Mouse (Mus musculus) kidney, adult 2 months (tissue): Measurements from ENCODE around the gene Fbxo10.

Source experiments
- CTCF ChIP-seq: fragments of 200-500 bp; conservative IDR thresholded peaks from 2 replicates; pipeline ENCODE4 v1.5.1; 2011; ENCODE audit warnings: low read depth, mild to moderate bottlenecking, control low read depth, low read length, moderate library complexity, mixed read lengths; ENCODE audit not compliant: insufficient read depth, insufficient read length
- POLR2A ChIP-seq: fragments of 200-500 bp; IDR thresholded peaks from one replicate; pipeline ENCODE4 v1.6.1; 2011; ENCODE audit warnings: low read depth, low read length, control low read depth

DNA sequence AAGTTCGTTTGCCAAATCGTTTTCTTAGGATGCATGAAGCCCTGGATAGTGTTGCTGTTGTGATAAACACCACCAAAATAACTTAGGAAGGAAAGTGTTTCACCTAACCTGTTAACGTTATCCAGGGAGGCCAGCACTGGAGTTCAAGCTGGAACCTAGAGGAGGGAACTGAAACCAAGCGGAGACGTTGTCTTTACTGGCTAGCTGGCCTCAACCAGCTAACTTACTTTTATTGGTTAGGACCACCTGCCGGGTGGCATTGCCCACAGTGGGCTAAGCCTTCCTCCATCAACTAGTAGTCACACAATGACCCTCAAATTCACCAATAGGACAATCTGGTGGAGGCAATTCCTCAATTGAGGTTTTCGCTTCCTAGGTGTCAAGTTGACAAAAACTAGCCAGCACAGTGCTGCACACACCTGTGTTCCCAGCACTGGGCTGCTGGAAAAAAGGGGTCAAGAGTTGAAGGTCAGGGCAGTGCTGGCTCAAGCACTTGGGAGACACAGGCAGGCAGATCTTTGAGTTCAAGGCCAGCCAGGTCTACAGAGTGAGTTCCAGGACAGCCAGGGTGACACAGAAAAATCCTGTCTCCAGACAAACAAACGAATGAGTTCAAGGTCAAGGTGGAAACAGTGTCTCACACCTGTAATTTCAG is 24.2 kb upstream of the Fbxo10 start:
- TF ChIP-seq POLR2A (no peak), CTCF (no peak)
